Mouse (Mus musculus) bone marrow macrophage, adult 2 months (primary cell): ENCODE measurements around the gene Nr5a2.

Source experiments
- CTCF ChIP-seq: IDR thresholded peaks from 2 replicates; pipeline ENCODE4 v1.5.1; 2012; ENCODE audit warnings: low read depth, mild to moderate bottlenecking, low read length, moderate library complexity
- POLR2A ChIP-seq: IDR thresholded peaks from 2 replicates; pipeline ENCODE4 v1.6.1; 2012; ENCODE audit warnings: mild to moderate bottlenecking, low read depth, low read length, borderline replicate concordance

- TF ChIP-seq POLR2A, result no peak
- TF ChIP-seq CTCF, result no peak
Measured at GRCm38 (mm10) chr1:136840512-136840911, 119.7 kb downstream of the Nr5a2 start.
